Mouse (Mus musculus): Measurements from ENCODE around the gene Timm8a2. TPM values are rescaled to one million over a fixed set of nuclear protein-coding genes. Genes with fewer than 3 reads are reported as not detected.

The Timm8a2 gene
- not detected in 2 replicates for total RNA-seq (2014; rRNA removed)
- not detected in 2 replicates for polyA plus RNA-seq (2015; fragmentation: Nextera tagmentation; extraction: Ambion mirVana)

DNA sequence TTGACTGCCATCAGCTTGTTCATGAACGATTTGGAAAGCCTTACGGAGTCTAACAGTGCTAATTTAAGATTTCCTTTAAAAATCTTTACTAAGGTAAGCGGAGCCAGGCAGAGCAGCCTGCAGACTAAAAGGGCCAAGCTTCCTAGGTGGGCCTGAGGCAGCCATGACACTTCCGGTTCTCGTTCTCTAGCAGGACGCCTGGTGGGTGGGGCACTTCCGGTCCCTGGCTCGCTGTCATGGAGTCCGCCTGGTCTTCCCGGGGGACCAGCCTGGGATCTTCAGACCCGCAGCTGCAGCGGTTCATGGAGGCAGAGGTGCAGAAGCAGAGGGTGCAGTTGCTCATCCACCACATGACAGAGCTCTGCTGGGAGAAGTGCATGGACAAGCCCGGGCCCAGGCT lies at the start of gene Timm8a2:
Gene Timm8a2 (plus strand): TSS at position 224 of the 400 bp plus-strand sequence.
- Histone ChIP-seq H3K9me3 (ENCODE audit: low read length) (no peaks in the 10 kb centered on the region), H3K27ac (no peak within 1 kb of the TSS), H3K27me3 (ENCODE audit: insufficient read depth, low read length) (no peaks in the 10 kb centered on the region), H3K4me1 (ENCODE audit: insufficient read depth, low read length) (no peaks in the 10 kb centered on the region), H3K4me2 (ENCODE audit: low read depth, low read length) (no peak within 1 kb of the TSS), H3K36me3 (ENCODE audit: insufficient read depth, low read length) (no peaks in the 10 kb centered on the region), H3K9ac (replicated peaks; ENCODE audit: low read length) (no peak within 1 kb of the TSS), H3K4me3 (ENCODE audit: low read length) (no peak within 1 kb of the TSS)
- no peak for DNase-seq (ENCODE audit: low spot score)
- ATAC-seq = no peak
- TF ChIP-seq CTCF (IDR thresholded peaks at IDR 0.05; ENCODE audit: low read depth) = no peak
- WGBS = 94% methylated on average over 13 of the region's 13 CpGs

- Histone ChIP-seq H3K9me3 (ENCODE audit: low read length) (no peaks in the 10 kb centered on the region), H3K27me3 (ENCODE audit: insufficient read depth, low read length) (no peaks in the 10 kb centered on the region), H3K4me1 (ENCODE audit: insufficient read depth, low read length) (no peaks in the 10 kb centered on the region), H3K4me2 (ENCODE audit: low read depth, low read length) (no peak overlapping the region), H3K27ac (no peak overlapping the region), H3K9ac (replicated peaks; ENCODE audit: low read length) (no peak overlapping the region), H3K4me3 (ENCODE audit: low read length) (no peak overlapping the region), H3K36me3 (ENCODE audit: insufficient read depth, low read length) (no peaks in the 10 kb centered on the region)
- WGBS = 85% methylated on average over 3 of the region's 3 CpGs
- TF ChIP-seq CTCF (IDR thresholded peaks at IDR 0.05; ENCODE audit: low read depth) = no peak
- no peak for ATAC-seq
- no peak for DNase-seq (ENCODE audit: low spot score)
Measured at GRCm38 (mm10) chr14:121985477-121985876, 49.0 kb upstream of the Timm8a2 start.

- no peak for DNase-seq (ENCODE audit: low spot score)
- TF ChIP-seq CTCF (IDR thresholded peaks at IDR 0.05; ENCODE audit: low read depth) = no peak
- Histone ChIP-seq H3K27me3 (ENCODE audit: insufficient read depth, low read length) (no peaks in the 10 kb centered on the region), H3K4me2 (ENCODE audit: low read depth, low read length) (no peak overlapping the region), H3K27ac (no peak overlapping the region), H3K4me3 (ENCODE audit: low read length) (no peak overlapping the region), H3K36me3 (ENCODE audit: insufficient read depth, low read length) (no peaks in the 10 kb centered on the region), H3K9ac (replicated peaks; ENCODE audit: low read length) (no peak overlapping the region), H3K4me1 (ENCODE audit: insufficient read depth, low read length) (no peaks in the 10 kb centered on the region), H3K9me3 (ENCODE audit: low read length) (no peaks in the 10 kb centered on the region)
- no peak for ATAC-seq
- 81% methylated on average over 6 of the region's 6 CpGs for WGBS
Measured at GRCm38 (mm10) chr14:121986028-121986427, 48.4 kb upstream of the Timm8a2 start.

- no peak for DNase-seq (ENCODE audit: low spot score)
- 92% methylated on average over 1 of the region's 1 CpGs for WGBS
- no peaks in the 10 kb centered on the region for H3K4me1 ChIP-seq (ENCODE audit: insufficient read depth, low read length)
- no peak overlapping the region for H3K9ac ChIP-seq (replicated peaks; ENCODE audit: low read length)
- ATAC-seq = no peak
- no peak overlapping the region for H3K4me2 ChIP-seq (ENCODE audit: low read depth, low read length)
- no peaks in the 10 kb centered on the region for H3K9me3 ChIP-seq (ENCODE audit: low read length)
- H3K27ac ChIP-seq = no peak overlapping the region
- no peak for TF ChIP-seq CTCF (IDR thresholded peaks at IDR 0.05; ENCODE audit: low read depth)
- no peak overlapping the region for H3K4me3 ChIP-seq (ENCODE audit: low read length)
- H3K27me3 ChIP-seq (ENCODE audit: insufficient read depth, low read length) = no peaks in the 10 kb centered on the region
- no peaks in the 10 kb centered on the region for H3K36me3 ChIP-seq (ENCODE audit: insufficient read depth, low read length)
Measured at GRCm38 (mm10) chr14:121987287-121987686, 47.2 kb upstream of the Timm8a2 start.

DNA sequence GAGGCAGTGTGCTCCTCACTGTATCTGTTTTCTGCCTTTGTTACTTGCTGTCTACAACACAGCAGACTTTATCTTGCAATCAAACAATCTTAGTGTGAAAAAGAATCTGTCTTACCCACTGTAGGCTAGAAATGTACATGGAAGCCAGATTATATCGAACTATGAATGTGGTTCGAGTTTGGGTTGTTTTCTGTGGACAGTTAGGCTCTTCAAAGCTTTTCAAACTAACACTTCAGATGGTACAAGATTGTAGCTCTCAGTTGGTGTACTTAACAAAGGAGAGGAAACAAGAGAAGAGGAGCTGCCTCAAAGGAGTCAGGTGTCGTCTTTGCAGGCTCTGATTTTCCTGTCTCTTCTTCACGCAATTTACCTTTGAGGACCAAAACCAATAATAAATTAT lies 46.8 kb upstream of the Timm8a2 start:
- Histone ChIP-seq H3K4me3 (ENCODE audit: low read length) (no peak overlapping the region), H3K4me2 (ENCODE audit: low read depth, low read length) (no peak overlapping the region), H3K36me3 (ENCODE audit: insufficient read depth, low read length) (no peaks in the 10 kb centered on the region), H3K9me3 (ENCODE audit: low read length) (no peaks in the 10 kb centered on the region), H3K27me3 (ENCODE audit: insufficient read depth, low read length) (no peaks in the 10 kb centered on the region), H3K9ac (replicated peaks; ENCODE audit: low read length) (no peak overlapping the region), H3K27ac (no peak overlapping the region), H3K4me1 (ENCODE audit: insufficient read depth, low read length) (no peaks in the 10 kb centered on the region)
- ATAC-seq (no peak), DNase-seq (ENCODE audit: low spot score) (no peak)
- no peak for TF ChIP-seq CTCF (IDR thresholded peaks at IDR 0.05; ENCODE audit: low read depth)
- 83% methylated on average over 4 of the region's 4 CpGs for WGBS

DNA sequence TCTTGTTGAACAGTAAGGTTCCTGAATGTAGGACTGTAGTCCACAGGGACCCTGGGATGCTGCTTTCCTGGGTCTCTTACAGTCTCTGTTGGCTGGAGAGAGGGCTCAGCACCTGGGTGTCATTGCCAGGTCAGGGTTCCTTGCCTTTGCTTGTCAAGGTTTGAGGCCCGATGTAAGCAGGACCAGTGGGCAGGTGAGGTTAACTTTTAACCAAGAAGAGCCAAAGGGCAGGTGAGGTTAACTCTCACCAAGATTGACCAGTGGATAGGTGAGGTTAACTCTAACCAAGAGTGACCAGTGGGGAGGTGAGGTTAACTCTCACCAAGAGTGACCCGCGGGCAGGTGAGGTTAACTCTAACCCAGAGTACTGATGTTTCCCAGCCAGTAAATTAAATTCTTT lies 45.1 kb upstream of the Timm8a2 start:
- TF ChIP-seq CTCF (IDR thresholded peaks at IDR 0.05; ENCODE audit: low read depth) = no peak
- H3K27ac ChIP-seq = no peak overlapping the region
- WGBS = 95% methylated on average over 3 of the region's 3 CpGs

DNA sequence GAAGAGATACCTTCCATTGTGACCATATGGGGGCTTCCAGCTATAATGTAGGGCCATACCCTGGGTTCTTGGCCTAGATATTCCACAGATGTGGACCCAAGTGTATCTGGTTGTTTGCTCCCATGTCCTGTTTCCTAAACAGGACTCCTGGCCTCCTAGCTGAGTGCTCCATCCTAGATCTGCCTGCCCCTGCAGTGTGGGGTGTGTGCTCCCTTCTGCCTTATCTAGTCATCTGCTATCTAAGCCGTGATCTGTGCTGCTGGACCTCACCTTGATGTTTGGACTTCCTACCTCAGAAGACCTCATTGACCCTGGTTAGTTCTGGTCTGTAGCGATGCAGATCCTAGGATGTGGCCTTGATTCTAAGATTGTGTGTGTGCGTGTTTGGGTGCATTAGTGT lies 44.6 kb upstream of the Timm8a2 start:
- no peaks in the 10 kb centered on the region for H3K27me3 ChIP-seq (ENCODE audit: insufficient read depth, low read length)
- peaks cover 10% of the 10 kb centered on the region; the same call in 1 of the 2 replicates for H3K36me3 ChIP-seq (ENCODE audit: insufficient read depth, low read length)
- no peak overlapping the region for H3K4me2 ChIP-seq (ENCODE audit: low read depth, low read length)
- TF ChIP-seq CTCF (IDR thresholded peaks at IDR 0.05; ENCODE audit: low read depth) = no peak
- no peak overlapping the region for H3K4me3 ChIP-seq (ENCODE audit: low read length)
- H3K9ac ChIP-seq (replicated peaks; ENCODE audit: low read length) = no peak overlapping the region
- ATAC-seq (no peak), DNase-seq (ENCODE audit: low spot score) (no peak)
- H3K27ac ChIP-seq = no peak overlapping the region
- H3K4me1 ChIP-seq (ENCODE audit: insufficient read depth, low read length) = no peaks in the 10 kb centered on the region
- H3K9me3 ChIP-seq (ENCODE audit: low read length) = no peaks in the 10 kb centered on the region
- 94% methylated on average over 3 of the region's 3 CpGs for WGBS

More for the DNA sequence above, 45.1 kb upstream of the Timm8a2 start:
- Histone ChIP-seq H3K9ac (replicated peaks; ENCODE audit: low read length) (no peak overlapping the region), H3K9me3 (ENCODE audit: low read length) (no peaks in the 10 kb centered on the region), H3K4me3 (ENCODE audit: low read length) (no peak overlapping the region), H3K27me3 (ENCODE audit: insufficient read depth, low read length) (no peaks in the 10 kb centered on the region), H3K4me1 (ENCODE audit: insufficient read depth, low read length) (no peaks in the 10 kb centered on the region), H3K4me2 (ENCODE audit: low read depth, low read length) (no peak overlapping the region), H3K36me3 (ENCODE audit: insufficient read depth, low read length) (peaks cover 4% of the 10 kb centered on the region; the same call in 1 of the 2 replicates)
- DNase-seq (ENCODE audit: low spot score) = no peak
- ATAC-seq = no peak
